In genomic region chr17:43534362-43535222, GRCm38 (mm10) we compare ENCODE assay signal across 8 mouse cellular contexts. TPM values are rescaled to one million over a fixed set of nuclear protein-coding genes. Genes with fewer than 3 reads are reported as not detected.
DNase-seq lines count a peak whose midpoint lies in the region; ATAC-seq and TF ChIP-seq lines count a peak whose summit lies in the region.
"Had no signal": no experiment of that assay in that cellular context is flagged by ENCODE, and none has a peak within 500 bp of the region (broad histone marks: within the 10 kb centered on the region; RNA-seq: fewer than 3 reads in every experiment).

No protein-coding gene starts in this region.

- H3K9ac ChIP-seq in embryonic facial prominence, embryonic 13.5 days, result peak overlapping the region; percentile 58
- H3K9ac ChIP-seq in heart, embryonic 11.5 days (ENCODE audit: low read depth, low read length), result peak overlapping the region; percentile 60
- no peak overlapping the region for H3K9ac ChIP-seq in liver, embryonic 14.5 days (replicated peaks)
- H3K9ac ChIP-seq in neural tube, embryonic 11.5 days (ENCODE audit: low read length), result no peak overlapping the region

- H3K9me3 ChIP-seq in embryonic facial prominence, embryonic 13.5 days, result no peaks in the 10 kb centered on the region
- H3K9me3 ChIP-seq in heart, embryonic 11.5 days (replicated peaks; ENCODE audit: control insufficient read depth, low read length), result no peaks in the 10 kb centered on the region
- no peaks in the 10 kb centered on the region for H3K9me3 ChIP-seq in liver, embryonic 14.5 days (ENCODE audit: control insufficient read depth, low read length)
- H3K9me3 ChIP-seq in neural tube, embryonic 11.5 days (ENCODE audit: control insufficient read depth, low read length), result no peaks in the 10 kb centered on the region

- peak overlapping the region; percentile 57 for H3K4me2 ChIP-seq in embryonic facial prominence, embryonic 13.5 days
- peak overlapping the region; percentile 71 for H3K4me2 ChIP-seq in heart, embryonic 11.5 days
- peak overlapping the region; percentile 39 for H3K4me2 ChIP-seq in liver, embryonic 14.5 days (ENCODE audit: low read depth)
- H3K4me2 ChIP-seq in neural tube, embryonic 11.5 days (ENCODE audit: low read depth), result peak overlapping the region; percentile 42

- ATAC-seq in embryonic facial prominence, embryonic 13.5 days (ENCODE audit: insufficient number of reproducible peaks, insufficient read depth, low FRiP score, low TSS enrichment, low read depth), result peak; percentile 69; the same call in 1 of the 2 replicates
- peak; percentile 59; the same call in 1 of the 2 replicates for ATAC-seq in heart, embryonic 11.5 days (replicated peaks; ENCODE audit: insufficient number of reproducible peaks, low FRiP score, low TSS enrichment)
- ATAC-seq in liver, embryonic 14.5 days (ENCODE audit: insufficient read depth), result no peak
- ATAC-seq in neural tube, embryonic 11.5 days (ENCODE audit: insufficient read depth, low FRiP score, low TSS enrichment), result peak; percentile 88; the same call in 1 of the 2 replicates

- H3K4me3 ChIP-seq in embryonic facial prominence, embryonic 13.5 days, result peak overlapping the region; percentile 34
- peak overlapping the region; percentile 35 for H3K4me3 ChIP-seq in heart, embryonic 11.5 days (ENCODE audit: low read depth, low read length)
- no peak overlapping the region; a peak in 1 of 4 replicates for H3K4me3 ChIP-seq in liver, embryonic 14.5 days (ENCODE audit: insufficient read depth in 1 of 2, low read depth in 2 of 2, low read length in 2 of 2)
- H3K4me3 ChIP-seq in neural tube, embryonic 11.5 days (ENCODE audit: low read depth, low read length), result peak overlapping the region; percentile 16; the same call in 1 of the 2 replicates
- H3K4me3 ChIP-seq: erythroblast, embryonic 14.5 days had no signal

- no peaks in the 10 kb centered on the region for H3K36me3 ChIP-seq in embryonic facial prominence, embryonic 13.5 days
- no peaks in the 10 kb centered on the region for H3K36me3 ChIP-seq in heart, embryonic 11.5 days (ENCODE audit: control insufficient read depth, insufficient read depth, low read length)
- no peaks in the 10 kb centered on the region for H3K36me3 ChIP-seq in liver, embryonic 14.5 days (replicated peaks; ENCODE audit: control insufficient read depth, insufficient read depth, low read depth)
- no peaks in the 10 kb centered on the region for H3K36me3 ChIP-seq in neural tube, embryonic 11.5 days (ENCODE audit: control insufficient read depth, insufficient read depth, low read length)

- TF ChIP-seq CTCF in liver, embryonic 14.5 days (IDR thresholded peaks at IDR 0.05; ENCODE audit: low read depth), result peak; percentile 22; the same call in 1 of the 2 replicates

- peak overlapping the region; percentile 33; the same call in 1 of the 2 replicates for H3K27ac ChIP-seq in embryonic facial prominence, embryonic 13.5 days
- no peak overlapping the region for H3K27ac ChIP-seq in heart, embryonic 11.5 days (ENCODE audit: low read depth, low read length)
- H3K27ac ChIP-seq in liver, embryonic 14.5 days, result no peak overlapping the region
- no peak overlapping the region for H3K27ac ChIP-seq in neural tube, embryonic 11.5 days (ENCODE audit: low read depth, low read length)

- H3K27me3 ChIP-seq in embryonic facial prominence, embryonic 13.5 days, result no peaks in the 10 kb centered on the region; the same call in 1 of the 2 replicates
- H3K27me3 ChIP-seq in heart, embryonic 11.5 days (ENCODE audit: control insufficient read depth, insufficient read depth, low read length), result no peaks in the 10 kb centered on the region; the same call in 1 of the 2 replicates
- H3K27me3 ChIP-seq in liver, embryonic 14.5 days (ENCODE audit: control insufficient read depth, insufficient read depth, low read length), result no peaks in the 10 kb centered on the region
- no peaks in the 10 kb centered on the region for H3K27me3 ChIP-seq in neural tube, embryonic 11.5 days (ENCODE audit: control insufficient read depth, insufficient read depth, low read length)

- peaks cover 9% of the 10 kb centered on the region for H3K4me1 ChIP-seq in embryonic facial prominence, embryonic 13.5 days
- no peaks in the 10 kb centered on the region; the same call in 1 of the 2 replicates for H3K4me1 ChIP-seq in heart, embryonic 11.5 days (ENCODE audit: control insufficient read depth, insufficient read depth, low read length)
- no peaks in the 10 kb centered on the region; a peak in 2 of 4 replicates for H3K4me1 ChIP-seq in liver, embryonic 14.5 days (replicated peaks; ENCODE audit: control insufficient read depth in 2 of 2, insufficient read depth in 2 of 2, low read length in 1 of 2)
- H3K4me1 ChIP-seq in neural tube, embryonic 11.5 days (ENCODE audit: control insufficient read depth, insufficient read depth, low read length), result peaks cover 5% of the 10 kb centered on the region; the same call in 1 of the 2 replicates

- no peak for TF ChIP-seq EP300 in liver, embryonic 14.5 days (IDR thresholded peaks at IDR 0.05; ENCODE audit: low read depth)

- peak; percentile 11 for DNase-seq in cerebellum, adult 11-12 months
- DNase-seq in kidney, adult 9 months, result peak; percentile 38
- no peak for DNase-seq in liver, embryonic 14.5 days (ENCODE audit: low read depth in 3 of 3, low spot score in 3 of 3)
- DNase-seq in neural tube, embryonic 11.5 days (ENCODE audit: low spot score), result peak; percentile 78
- peak; percentile 20 to 38 for DNase-seq in urinary bladder, postnatal 36 days (ENCODE audit: low spot score in 2 of 2)

- 12% methylated on average over 23 of the region's 23 CpGs for WGBS in embryonic facial prominence, embryonic 13.5 days
- WGBS in heart, embryonic 11.5 days (ENCODE audit: insufficient replicate concordance), result 13% methylated on average over 23 of the region's 23 CpGs
- 18% methylated on average over 23 of the region's 23 CpGs for WGBS in liver, embryonic 14.5 days (ENCODE audit: insufficient replicate concordance)
- 14% methylated on average over 23 of the region's 23 CpGs for WGBS in neural tube, embryonic 11.5 days

RNA-seq across cellular contexts. Expression of gene Ankrd66, which starts 8.8 kb away (rescaled TPM):
- polyA plus RNA-seq in embryonic facial prominence, embryonic 13.5 days (2015; fragmentation: Nextera tagmentation; extraction: Ambion mirVana), result 0.21 TPM in 1 of 2 replicates, not detected in the other
- polyA plus RNA-seq in heart, embryonic 11.5 days (2014; fragmentation: Nextera tagmentation; extraction: Ambion mirVana), result not detected in 2 replicates
- polyA plus RNA-seq in liver, embryonic 14.5 days (2012; rRNA removed), result 0.05 and 0.07 TPM in 2 replicates
- 0.10 TPM in 1 of 2 replicates, not detected in the other for polyA plus RNA-seq in liver, embryonic 14.5 days (2014; fragmentation: Nextera tagmentation; extraction: Ambion mirVana)
- polyA plus RNA-seq in neural tube, embryonic 11.5 days (2014; fragmentation: Nextera tagmentation; extraction: Ambion mirVana), result 0.19 and 0.24 TPM in 2 replicates
- polyA plus RNA-seq: erythroblast, embryonic 14.5 days had no signal

RNA-seq across cellular contexts. Expression of gene Mep1a, which starts 32.0 kb away (rescaled TPM):
- 0.18 and 1.6 TPM in 2 replicates for polyA plus RNA-seq in embryonic facial prominence, embryonic 13.5 days (2015; fragmentation: Nextera tagmentation; extraction: Ambion mirVana)
- not detected in 2 replicates for polyA plus RNA-seq in heart, embryonic 11.5 days (2014; fragmentation: Nextera tagmentation; extraction: Ambion mirVana)
- 0.02 and 0.03 TPM in 2 replicates for polyA plus RNA-seq in liver, embryonic 14.5 days (2012; rRNA removed)
- polyA plus RNA-seq in liver, embryonic 14.5 days (2014; fragmentation: Nextera tagmentation; extraction: Ambion mirVana), result 0.04 TPM in 1 of 2 replicates, not detected in the other
- polyA plus RNA-seq in neural tube, embryonic 11.5 days (2014; fragmentation: Nextera tagmentation; extraction: Ambion mirVana), result not detected in 2 replicates
- polyA plus RNA-seq: erythroblast, embryonic 14.5 days had no signal

RNA-seq across cellular contexts. Expression of gene Pla2g7, which starts 33.3 kb away (rescaled TPM):
- polyA plus RNA-seq in embryonic facial prominence, embryonic 13.5 days (2015; fragmentation: Nextera tagmentation; extraction: Ambion mirVana), result 8.4 and 11.1 TPM in 2 replicates
- 14.9 and 15.0 TPM in 2 replicates for polyA plus RNA-seq in heart, embryonic 11.5 days (2014; fragmentation: Nextera tagmentation; extraction: Ambion mirVana)
- 4.0 and 5.0 TPM in 2 replicates for polyA plus RNA-seq in liver, embryonic 14.5 days (2012; rRNA removed)
- 9.9 and 10.7 TPM in 2 replicates for polyA plus RNA-seq in liver, embryonic 14.5 days (2014; fragmentation: Nextera tagmentation; extraction: Ambion mirVana)
- 6.6 and 7.9 TPM in 2 replicates for polyA plus RNA-seq in neural tube, embryonic 11.5 days (2014; fragmentation: Nextera tagmentation; extraction: Ambion mirVana)
- polyA plus RNA-seq: erythroblast, embryonic 14.5 days had no signal

Comparison
In these comparisons a context has a peak if more than half of its experiments do, and no peak if none do; other contexts are left out.
1. DNase-seq: peak in cerebellum, adult 11-12 months (single experiment), kidney, adult 9 months (single experiment), neural tube, embryonic 11.5 days (single experiment) and urinary bladder, postnatal 36 days (2 of 2); none in liver, embryonic 14.5 days (0 of 3).
2. H3K4me3 ChIP-seq: peak in embryonic facial prominence, embryonic 13.5 days (single experiment), heart, embryonic 11.5 days (single experiment) and neural tube, embryonic 11.5 days (single experiment); none in liver, embryonic 14.5 days (0 of 2).
3. H3K9ac ChIP-seq: peak in embryonic facial prominence, embryonic 13.5 days (single experiment) and heart, embryonic 11.5 days (single experiment); none in liver, embryonic 14.5 days (single experiment) and neural tube, embryonic 11.5 days (single experiment).
4. Peak in every context shown above with its lines, with median percentiles within 50 percentile points of each other: H3K4me2 ChIP-seq.